ENCODE assay signal across 8 mouse cellular contexts in the genomic region with DNA sequence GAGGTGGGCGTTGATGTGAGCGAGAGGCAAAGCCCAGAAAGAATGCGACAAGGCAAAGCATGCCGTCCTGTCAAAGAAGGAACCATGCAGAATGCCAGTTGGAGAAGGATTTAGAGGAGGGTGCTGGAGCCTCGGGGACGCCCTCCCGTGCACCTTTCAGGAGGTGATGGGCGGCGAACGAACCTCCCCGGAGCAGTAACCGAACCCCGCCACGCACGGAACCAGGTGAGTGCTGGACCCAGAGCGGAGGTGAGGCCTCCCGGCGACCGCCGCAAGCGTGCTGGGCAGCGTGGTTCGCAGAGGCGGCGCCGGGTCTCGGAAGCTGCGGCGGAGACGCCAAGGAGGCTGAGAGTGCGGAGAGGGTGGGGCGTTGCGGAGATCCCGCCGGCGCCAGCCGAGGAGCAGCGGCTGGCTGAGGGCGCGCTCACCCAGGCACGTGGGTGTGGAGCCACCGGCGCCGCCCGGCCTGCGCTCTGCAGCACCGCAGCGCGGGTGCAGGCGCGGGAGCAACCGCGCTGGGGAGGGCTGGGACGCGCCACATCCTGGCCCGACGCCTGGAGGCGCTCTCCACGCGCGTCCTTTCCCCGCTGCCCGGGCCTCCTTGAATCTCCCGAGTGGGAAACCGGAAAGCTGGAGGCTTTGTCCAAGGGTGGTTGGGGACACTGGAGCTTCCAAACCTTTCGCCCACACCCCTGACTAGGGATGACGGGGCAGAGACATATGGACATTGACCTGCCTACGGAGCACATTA.
A peak's percentile ranks its signal among the peaks of the same experiment; 100 is the strongest.
DNase-seq lines count a peak whose midpoint lies in the region; ATAC-seq lines count a peak whose summit lies in the region.

No protein-coding gene starts in this region.

- peak; percentile 46; the same call in 1 of the 2 replicates for ATAC-seq in kidney, embryonic 16.5 days (ENCODE audit: low FRiP score, low TSS enrichment)
- peak; percentile 49 for ATAC-seq in neural tube, embryonic 13.5 days (ENCODE audit: low read depth)

- H3K27me3 ChIP-seq in kidney, embryonic 16.5 days (ENCODE audit: insufficient read depth, low read length), result peaks cover 81% of the 10 kb centered on the region
- peaks cover 71% of the 10 kb centered on the region for H3K27me3 ChIP-seq in neural tube, embryonic 13.5 days

- H3K4me2 ChIP-seq in kidney, embryonic 16.5 days (replicated peaks; ENCODE audit: low read depth, low read length), result peak overlapping the region; percentile 54
- H3K4me2 ChIP-seq in neural tube, embryonic 13.5 days, result peak overlapping the region; percentile 65

- no peak overlapping the region for H3K27ac ChIP-seq in kidney, embryonic 16.5 days (ENCODE audit: low read length)
- H3K27ac ChIP-seq in neural tube, embryonic 13.5 days (replicated peaks), result peak overlapping the region; percentile 74

- H3K4me1 ChIP-seq in kidney, embryonic 16.5 days (ENCODE audit: insufficient read depth, low read length), result peaks cover 27% of the 10 kb centered on the region
- peaks cover 48% of the 10 kb centered on the region for H3K4me1 ChIP-seq in neural tube, embryonic 13.5 days (replicated peaks)

- H3K36me3 ChIP-seq in kidney, embryonic 16.5 days (ENCODE audit: insufficient read depth, low read length), result no peaks in the 10 kb centered on the region
- H3K36me3 ChIP-seq in neural tube, embryonic 13.5 days, result no peaks in the 10 kb centered on the region

- under 1% methylated on average over 63 of the region's 68 CpGs for WGBS in kidney, embryonic 16.5 days
- under 1% methylated on average over 68 of the region's 68 CpGs for WGBS in neural tube, embryonic 13.5 days

- peak overlapping the region; percentile 46 for H3K4me3 ChIP-seq in kidney, embryonic 16.5 days (ENCODE audit: low read length)
- H3K4me3 ChIP-seq in neural tube, embryonic 13.5 days, result peak overlapping the region; percentile 45

- intact Hi-C loops in left cerebral cortex, postnatal 14 days (cut with DNase I), result loop anchor here (5.0 kb wide), 1 partner anchor 92 kb away; no protein-coding TSS in a partner anchor

- DNase-seq in kidney, postnatal 25 days, result no peak
- peak; percentile 55 for DNase-seq in embryo, embryonic 10 days (ENCODE audit: low spot score)
- peak; percentile 45 to 49 for DNase-seq in frontal cortex, postnatal 14 days (ENCODE audit: low spot score in 2 of 2)
- DNase-seq in left cerebral cortex, postnatal 14 days (ENCODE audit: low spot score in 2 of 2), result peak; percentile 72 to 79
- DNase-seq in urinary bladder, postnatal 4 days (ENCODE audit: low spot score in 2 of 2), result no peak
- DNase-seq in urinary bladder, postnatal 10 days (ENCODE audit: low spot score), result no peak

- H3K9ac ChIP-seq in kidney, embryonic 16.5 days (replicated peaks; ENCODE audit: low read length), result no peak overlapping the region
- peak overlapping the region; percentile 69 for H3K9ac ChIP-seq in neural tube, embryonic 13.5 days

- H3K9me3 ChIP-seq in kidney, embryonic 16.5 days (ENCODE audit: low read length), result no peaks in the 10 kb centered on the region
- no peaks in the 10 kb centered on the region for H3K9me3 ChIP-seq in neural tube, embryonic 13.5 days

Comparison
In these comparisons a context has a peak if more than half of its experiments do, and no peak if none do; other contexts are left out.
1. DNase-seq: peak in embryo, embryonic 10 days (single experiment), frontal cortex, postnatal 14 days (2 of 2) and left cerebral cortex, postnatal 14 days (2 of 2); none in kidney, postnatal 25 days (0 of 2), urinary bladder, postnatal 4 days (0 of 2) and urinary bladder, postnatal 10 days (single experiment).